Mouse (Mus musculus) liver, adult 2 months (tissue): ENCODE results near the gene Dynlrb2.

Experiments
- CTCF ChIP-seq: fragments of 200-500 bp; IDR thresholded peaks from 2 replicates; pipeline ENCODE4 v1.5.1; 2011; ENCODE audit warnings: low read depth, low read length, control low read depth
- POLR2A ChIP-seq: fragments of 200-500 bp; IDR thresholded peaks from 2 replicates; pipeline ENCODE4 v1.6.1; 2011; ENCODE audit warnings: low read length, control low read depth; ENCODE audit not compliant: insufficient read depth; ENCODE audit errors: extremely low read depth

DNA sequence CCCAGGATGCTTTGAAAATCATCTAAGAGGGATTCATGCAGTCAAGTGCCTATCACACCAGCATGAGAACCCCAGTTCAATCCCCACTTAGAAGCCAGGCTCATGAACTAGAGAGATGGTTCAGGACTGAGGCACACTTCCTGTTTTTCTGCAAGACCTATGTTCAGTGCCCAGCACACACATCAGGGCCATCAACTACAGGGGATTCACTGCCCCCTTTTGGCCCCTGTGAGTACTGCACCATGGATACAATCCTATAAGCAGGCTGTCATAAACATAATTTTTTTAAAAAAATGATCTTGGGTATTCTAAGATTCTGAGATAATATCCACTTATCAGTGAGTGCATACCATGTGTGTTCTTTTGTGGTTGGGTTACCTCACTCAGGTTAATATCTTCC is 26.1 kb upstream of the Dynlrb2 start:
- TF ChIP-seq POLR2A, result no peak
- TF ChIP-seq CTCF, result no peak
